Mouse (Mus musculus) left cerebral cortex, postnatal 14 days (tissue): ENCODE measurements around the gene Hist3h2a. TPM values are rescaled to one million over a fixed set of nuclear protein-coding genes. Genes with fewer than 3 reads are reported as not detected.

Experiments
- DNase-seq, 2 experiments: peaks; one replicate each; pipeline ENCODE4 v3.0.0; 2021 to 2022; ENCODE audit warnings: low spot score in 2 of 2, mixed read lengths in 1 of 2
- intact Hi-C: fragments of 180-260 bp; cut with DNase I; formaldehyde crosslinking; loops from one replicate; pipeline ENCODE4 v1.15.1; 2025
- total RNA-seq, 2 experiments: library from RNA; stranded (reverse); gene quantifications; 2 replicates each; pipeline ENCODE4 v1.2.3; 2021

The Hist3h2a gene
- total RNA-seq, 2 experiments from 2014 or later, result 57.2 to 62.3 TPM

GRCm38 (mm10) chr11:58982471-58983097 lies 28.1 kb downstream of the Hist3h2a start:
- no peak for DNase-seq
- intact Hi-C loops, result no loop called here

GRCm38 (mm10) chr11:58983691-58984341 lies 29.3 kb downstream of the Hist3h2a start:
- no peak for DNase-seq
- intact Hi-C loops, result no loop called here

GRCm38 (mm10) chr11:58984657-58985056 lies 30.2 kb downstream of the Hist3h2a start:
- intact Hi-C loops, result no loop called here
- no peak for DNase-seq

GRCm38 (mm10) chr11:58985299-58985917 lies 30.9 kb downstream of the Hist3h2a start:
- intact Hi-C loops, result no loop called here
- DNase-seq, result no peak

GRCm38 (mm10) chr11:58989166-58989565 lies 34.7 kb downstream of the Hist3h2a start:
- no peak for DNase-seq
- intact Hi-C loops, result no loop called here

- DNase-seq, result no peak
- intact Hi-C loops, result no loop called here
These were observed 35.7 kb downstream of the Hist3h2a start for GRCm38 (mm10) chr11:58990141-58990540.

- DNase-seq, result peak; percentile 37 to 51
These were observed 36.3 kb downstream of the Hist3h2a start for GRCm38 (mm10) chr11:58990794-58991193.

DNA sequence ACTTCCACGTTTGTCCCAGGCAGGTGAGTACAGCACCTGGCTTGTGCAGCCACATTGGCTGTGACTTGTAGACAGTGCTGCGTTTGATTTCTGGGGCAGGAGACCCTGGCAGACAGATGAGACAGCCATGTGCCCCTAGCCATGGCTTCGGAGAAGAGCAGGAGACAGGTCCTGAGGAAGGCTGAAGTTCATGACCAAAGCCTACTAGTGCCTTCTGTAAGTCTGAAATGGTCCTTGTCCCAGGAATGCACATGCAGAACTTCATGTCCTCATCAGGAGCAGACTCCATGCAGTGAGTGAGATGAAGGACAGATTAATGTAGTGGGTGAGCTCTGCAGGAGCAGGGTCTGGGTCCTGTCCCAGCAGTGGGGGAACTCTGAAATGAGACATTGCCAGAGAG lies 37.4 kb downstream of the Hist3h2a start:
- intact Hi-C loops, result no loop called here
- no peak for DNase-seq

More at GRCm38 (mm10) chr11:58990794-58991193, 36.3 kb downstream of the Hist3h2a start:
- intact Hi-C loops, result no loop called here

- intact Hi-C loops, result no loop called here
These were observed 38.7 kb downstream of the Hist3h2a start for GRCm38 (mm10) chr11:58993091-58993670.

DNA sequence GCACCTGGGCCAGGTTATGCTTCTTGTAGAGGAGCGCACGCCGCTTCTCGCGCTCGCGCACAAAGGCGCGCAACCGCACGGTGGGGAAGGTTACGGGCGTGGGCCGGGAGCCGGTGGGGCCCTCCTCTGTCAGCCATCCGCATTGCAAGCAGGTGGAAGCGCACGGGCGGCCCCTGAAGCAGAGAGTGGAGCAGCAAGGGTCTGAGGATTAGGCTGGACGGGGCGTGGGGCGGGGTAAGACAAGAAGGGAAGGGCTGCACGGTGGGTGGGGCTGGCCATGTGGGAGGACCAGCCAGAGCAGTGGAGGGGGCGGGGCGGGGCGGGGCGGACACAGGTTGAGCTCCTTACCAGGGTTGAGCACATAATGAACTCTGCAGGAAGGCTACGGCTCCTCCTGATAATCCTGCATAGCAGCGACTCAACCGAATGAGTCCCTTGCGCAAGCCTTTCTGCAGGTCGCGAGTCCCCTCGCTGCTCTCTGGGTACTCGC lies 39.9 kb downstream of the Hist3h2a start:
- intact Hi-C loops, result no loop called here
- DNase-seq, result peak in 1 of 2 experiments; percentile 46

More at GRCm38 (mm10) chr11:58993091-58993670, 38.7 kb downstream of the Hist3h2a start:
- no peak for DNase-seq

DNA sequence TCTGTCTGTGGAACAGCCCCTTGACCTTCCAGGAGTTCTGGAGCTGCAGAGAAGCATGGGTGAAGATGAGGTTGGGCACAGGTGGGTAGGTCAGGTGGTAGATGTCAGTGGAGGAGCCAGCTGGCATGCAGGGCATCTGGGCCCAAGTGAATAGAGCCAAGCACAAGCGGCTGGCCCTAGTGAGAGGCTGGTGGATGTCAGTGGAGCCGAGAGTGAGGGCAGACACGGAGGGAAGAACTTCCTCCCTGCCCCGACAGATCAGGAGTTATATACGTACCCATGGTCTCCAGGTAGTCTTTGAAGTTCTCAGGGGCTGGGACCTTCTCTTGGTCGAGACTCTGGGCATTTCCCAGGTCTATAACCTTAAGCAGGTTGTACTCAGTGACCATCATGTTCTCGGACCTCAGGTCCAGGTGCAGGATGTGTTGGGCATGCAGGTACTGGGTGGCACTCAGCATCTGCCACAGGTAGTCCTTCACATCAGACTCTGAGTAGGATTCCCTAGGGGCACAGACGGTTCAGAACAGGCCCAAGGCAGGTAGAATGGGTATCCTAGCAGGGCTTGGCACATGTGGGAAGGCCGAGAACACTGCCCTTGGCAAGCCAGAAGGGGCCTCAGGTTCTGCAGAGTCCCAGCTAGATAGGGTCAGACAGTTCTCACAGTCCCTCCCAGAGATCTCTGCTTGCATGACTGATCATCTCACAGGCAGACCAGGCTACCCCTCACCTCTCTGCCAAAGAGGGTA lies 40.7 kb downstream of the Hist3h2a start:
- intact Hi-C loops, result no loop called here
- DNase-seq, result no peak

- peak in 1 of 2 experiments; percentile 39 for DNase-seq
These were observed 41.4 kb downstream of the Hist3h2a start for GRCm38 (mm10) chr11:58995807-58996370.

GRCm38 (mm10) chr11:58997541-58997940 lies 43.1 kb downstream of the Hist3h2a start:
- intact Hi-C loops, result no loop called here
- no peak for DNase-seq

More at GRCm38 (mm10) chr11:58995807-58996370, 41.4 kb downstream of the Hist3h2a start:
- intact Hi-C loops, result no loop called here

DNA sequence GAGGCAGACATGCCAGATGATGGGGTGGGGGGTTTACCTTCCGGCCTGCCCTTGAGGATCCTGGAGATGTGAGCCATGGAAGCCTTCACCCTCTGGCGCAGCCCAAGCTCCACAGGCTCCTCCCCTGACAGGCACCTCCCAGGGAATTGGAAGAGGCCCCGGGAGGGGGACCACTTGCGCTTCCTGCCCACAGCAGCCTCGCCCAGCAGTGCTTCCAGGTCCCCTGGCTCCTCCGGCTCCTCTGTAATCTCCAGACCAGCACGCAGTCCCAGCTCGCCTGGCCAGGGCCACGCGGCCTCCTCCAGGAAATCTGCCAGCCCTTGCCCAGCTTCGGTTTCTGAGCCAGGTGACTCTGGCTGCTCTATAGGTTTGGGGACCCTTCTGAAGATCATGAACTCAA lies 44.7 kb downstream of the Hist3h2a start:
- no peak for DNase-seq
- intact Hi-C loops, result no loop called here

DNA sequence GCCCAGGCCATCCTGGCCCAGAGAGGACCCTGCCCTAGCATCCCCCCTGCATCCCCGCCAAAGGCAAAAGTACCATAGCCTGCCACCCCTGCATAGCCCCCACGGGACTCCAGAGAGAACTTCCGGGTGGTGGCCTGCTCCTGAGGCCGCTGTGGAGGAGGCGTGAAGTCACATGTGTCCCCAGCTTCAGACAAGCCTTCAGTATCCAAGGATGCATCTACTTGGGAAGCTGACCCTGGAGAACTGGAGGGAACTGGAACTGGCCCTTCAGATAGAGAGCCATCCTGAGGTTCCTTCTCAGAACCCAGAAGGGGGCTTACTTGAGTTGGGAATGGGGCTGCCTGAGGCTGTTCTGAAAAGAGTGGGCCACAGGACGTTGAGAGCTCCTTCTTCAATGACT lies 45.3 kb downstream of the Hist3h2a start:
- intact Hi-C loops, result no loop called here
- no peak for DNase-seq

GRCm38 (mm10) chr11:59000635-59001034 lies 46.1 kb downstream of the Hist3h2a start:
- no peak for DNase-seq
- intact Hi-C loops, result no loop called here

DNA sequence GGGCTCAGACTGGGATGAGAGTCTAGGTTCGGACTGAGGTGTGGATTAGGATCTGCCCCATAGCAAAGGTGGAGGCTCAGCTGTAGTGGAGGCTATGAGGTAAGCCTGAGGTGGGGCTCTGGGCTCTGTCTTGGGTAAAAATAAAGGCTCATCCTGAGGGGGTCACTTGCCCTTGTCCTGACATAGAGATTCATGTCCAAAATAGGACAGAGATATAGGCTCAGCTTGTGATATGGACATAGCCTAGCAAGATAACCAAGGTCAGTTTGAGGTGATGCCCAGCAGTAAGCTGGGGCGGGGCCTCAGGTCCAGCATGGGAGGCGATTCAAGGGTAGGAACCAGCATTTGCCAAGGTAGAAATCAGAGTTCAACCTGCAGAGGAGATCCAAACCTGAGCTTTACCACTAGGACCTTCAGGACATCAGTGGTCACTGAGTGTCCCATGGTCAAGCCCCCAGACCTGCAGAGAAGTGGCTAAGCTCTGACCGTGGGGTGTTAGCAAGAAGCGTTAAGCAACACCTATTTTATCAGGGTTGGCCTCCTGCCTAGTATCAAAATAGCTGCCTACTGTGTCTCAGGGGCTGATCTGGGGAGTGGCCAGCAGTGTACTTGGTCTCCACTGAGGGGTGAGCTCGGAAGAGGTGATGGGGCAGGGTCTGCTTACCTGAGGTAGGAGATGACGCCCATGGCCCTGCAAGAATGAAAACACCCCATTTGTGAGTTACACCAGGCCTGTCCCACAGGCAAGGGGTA lies 48.0 kb downstream of the Hist3h2a start:
- intact Hi-C loops, result no loop called here

More for the DNA sequence above, 48.0 kb downstream of the Hist3h2a start:
- DNase-seq, result no peak
